Mouse (Mus musculus): ENCODE data around the gene Lyzl4.

Lyzl4 gene

GRCm38 (mm10) chr9:121653668-121654067 lies 11.8 kb upstream of the Lyzl4 start:
- in situ Hi-C loops (cut with MboI, MseI), result no loop called here

- in situ Hi-C loops (cut with MboI, MseI), result no loop called here
These were observed 5.1 kb upstream of the Lyzl4 start for GRCm38 (mm10) chr9:121647026-121647425.

- in situ Hi-C loops (cut with MboI, MseI), result no loop called here
These were observed 3.0 kb upstream of the Lyzl4 start for GRCm38 (mm10) chr9:121644855-121645254.

- in situ Hi-C loops (cut with MboI, MseI), result no loop called here
These were observed 695 bp upstream of the Lyzl4 start, which contains the start of gene Vipr1 for GRCm38 (mm10) chr9:121642401-121643181. Gene Vipr1, plus strand, starts transcription at chr9:121642716.

GRCm38 (mm10) chr9:121641235-121641915 lies 521 bp downstream of the Lyzl4 start:
- in situ Hi-C loops (cut with MboI, MseI), result no loop called here

- in situ Hi-C loops (cut with MboI, MseI), result no loop called here
These were observed 2.1 kb downstream of the Lyzl4 start for GRCm38 (mm10) chr9:121639790-121640189.

- in situ Hi-C loops (cut with MboI, MseI), result no loop called here
These were observed 5.9 kb downstream of the Lyzl4 start for GRCm38 (mm10) chr9:121635835-121636576.

GRCm38 (mm10) chr9:121633306-121633705 lies 8.6 kb downstream of the Lyzl4 start:
- in situ Hi-C loops (cut with MboI, MseI), result no loop called here

GRCm38 (mm10) chr9:121632891-121633290 lies 9.0 kb downstream of the Lyzl4 start:
- in situ Hi-C loops (cut with MboI, MseI), result no loop called here

- in situ Hi-C loops (cut with MboI, MseI), result no loop called here
These were observed 9.9 kb downstream of the Lyzl4 start for GRCm38 (mm10) chr9:121631946-121632345.

- in situ Hi-C loops (cut with MboI, MseI), result no loop called here
These were observed 11.3 kb downstream of the Lyzl4 start for GRCm38 (mm10) chr9:121630627-121631026.

GRCm38 (mm10) chr9:121624920-121625319 lies 17.0 kb downstream of the Lyzl4 start:
- in situ Hi-C loops (cut with MboI, MseI), result no loop called here

GRCm38 (mm10) chr9:121623235-121623634 lies 18.7 kb downstream of the Lyzl4 start:
- in situ Hi-C loops (cut with MboI, MseI), result no loop called here

GRCm38 (mm10) chr9:121619441-121619840 lies 22.5 kb downstream of the Lyzl4 start:
- in situ Hi-C loops (cut with MboI, MseI), result no loop called here

GRCm38 (mm10) chr9:121616471-121616870 lies 25.4 kb downstream of the Lyzl4 start:
- in situ Hi-C loops (cut with MboI, MseI), result no loop called here

GRCm38 (mm10) chr9:121614241-121614757 lies 27.6 kb downstream of the Lyzl4 start:
- in situ Hi-C loops (cut with MboI, MseI), result no loop called here

- in situ Hi-C loops (cut with MboI, MseI), result no loop called here
These were observed 28.7 kb downstream of the Lyzl4 start for GRCm38 (mm10) chr9:121613192-121613591.

- in situ Hi-C loops (cut with MboI, MseI), result loop anchor here (10.0 kb wide), 1 partner anchor 365 kb away; no protein-coding TSS in a partner anchor
These were observed 32.5 kb downstream of the Lyzl4 start for GRCm38 (mm10) chr9:121609381-121609780.

- in situ Hi-C loops (cut with MboI, MseI), result loop anchor here (10.0 kb wide), 1 partner anchor 362 kb away; no protein-coding TSS in a partner anchor
These were observed 35.3 kb downstream of the Lyzl4 start for GRCm38 (mm10) chr9:121606498-121607096.

- in situ Hi-C loops (cut with MboI, MseI), result loop anchor here (10.0 kb wide), 1 partner anchor 361 kb away; no protein-coding TSS in a partner anchor
These were observed 36.2 kb downstream of the Lyzl4 start for GRCm38 (mm10) chr9:121605414-121606278.

All from T-helper 1 cell (primary cell).